Mouse (Mus musculus): Measurements from ENCODE around the gene Rhpn2.
"Not testable (repeated sequence)": the region's sequence is repeated elsewhere in the genome, so short reads cannot be mapped to it uniquely, and the experiment has no call there.

The Rhpn2 gene

GRCm38 (mm10) chr7:35333692-35334526 lies at the start of gene Rhpn2:
Rhpn2 (plus strand) TSS chr7:35334170.
- DNase-seq (ENCODE audit: extremely low spot score, low read depth, low spot score), result peak; percentile 81

- DNase-seq (ENCODE audit: extremely low spot score, low read depth, low spot score), result no peak
Measured at GRCm38 (mm10) chr7:35293464-35293863, 40.5 kb upstream of the Rhpn2 start.

GRCm38 (mm10) chr7:35295631-35296030 lies 38.3 kb upstream of the Rhpn2 start:
- DNase-seq (ENCODE audit: extremely low spot score, low read depth, low spot score), result no peak

- no peak for DNase-seq (ENCODE audit: extremely low spot score, low read depth, low spot score)
Measured at GRCm38 (mm10) chr7:35297886-35298285, 36.1 kb upstream of the Rhpn2 start.

GRCm38 (mm10) chr7:35299656-35300055 lies 34.3 kb upstream of the Rhpn2 start:
- no peak for DNase-seq (ENCODE audit: extremely low spot score, low read depth, low spot score)

- DNase-seq (ENCODE audit: extremely low spot score, low read depth, low spot score), result no peak
Measured at GRCm38 (mm10) chr7:35300792-35301191, 33.2 kb upstream of the Rhpn2 start.

GRCm38 (mm10) chr7:35311214-35311613 lies 22.8 kb upstream of the Rhpn2 start:
- DNase-seq (ENCODE audit: extremely low spot score, low read depth, low spot score), result no peak

- DNase-seq (ENCODE audit: extremely low spot score, low read depth, low spot score), result no peak
Measured at GRCm38 (mm10) chr7:35314156-35314555, 19.8 kb upstream of the Rhpn2 start.

- peak; percentile 44 for DNase-seq (ENCODE audit: extremely low spot score, low read depth, low spot score)
Measured at GRCm38 (mm10) chr7:35317729-35318609, 16.0 kb upstream of the Rhpn2 start, which contains the start of gene Gpatch1. Gpatch1 (minus strand) TSS chr7:35318440.

GRCm38 (mm10) chr7:35319221-35319620 lies 14.7 kb upstream of the Rhpn2 start:
- not testable (repeated sequence) for DNase-seq (ENCODE audit: extremely low spot score, low read depth, low spot score)

GRCm38 (mm10) chr7:35319755-35320154 lies 14.2 kb upstream of the Rhpn2 start:
- no peak for DNase-seq (ENCODE audit: extremely low spot score, low read depth, low spot score)

GRCm38 (mm10) chr7:35322161-35322560 lies 11.8 kb upstream of the Rhpn2 start:
- DNase-seq (ENCODE audit: extremely low spot score, low read depth, low spot score), result no peak

GRCm38 (mm10) chr7:35322732-35323420 lies 11.1 kb upstream of the Rhpn2 start:
- DNase-seq (ENCODE audit: extremely low spot score, low read depth, low spot score), result no peak

- no peak for DNase-seq (ENCODE audit: extremely low spot score, low read depth, low spot score)
Measured at GRCm38 (mm10) chr7:35331590-35331989, 2.4 kb upstream of the Rhpn2 start.

GRCm38 (mm10) chr7:35333231-35333651 lies 729 bp upstream of the Rhpn2 start:
- DNase-seq (ENCODE audit: extremely low spot score, low read depth, low spot score), result no peak

- no peak for DNase-seq (ENCODE audit: extremely low spot score, low read depth, low spot score)
Measured at GRCm38 (mm10) chr7:35334527-35335452, 820 bp downstream of the Rhpn2 start.

- DNase-seq (ENCODE audit: extremely low spot score, low read depth, low spot score), result no peak
Measured at GRCm38 (mm10) chr7:35340196-35340595, 6.2 kb downstream of the Rhpn2 start.

GRCm38 (mm10) chr7:35341282-35341681 lies 7.3 kb downstream of the Rhpn2 start:
- DNase-seq (ENCODE audit: extremely low spot score, low read depth, low spot score), result no peak

- no peak for DNase-seq (ENCODE audit: extremely low spot score, low read depth, low spot score)
Measured at GRCm38 (mm10) chr7:35342498-35342897, 8.5 kb downstream of the Rhpn2 start.

GRCm38 (mm10) chr7:35344785-35345330 lies 10.9 kb downstream of the Rhpn2 start:
- DNase-seq (ENCODE audit: extremely low spot score, low read depth, low spot score), result no peak

All from hindlimb bud, embryonic 11.5 days (tissue).